Mouse (Mus musculus) right cerebral cortex, adult 2 months (tissue): ENCODE measurements around the gene Mia3.
A peak's percentile ranks its signal among the peaks of the same experiment; 100 is the strongest.
"Not testable (repeated sequence)": the region's sequence is repeated elsewhere in the genome, so short reads cannot be mapped to it uniquely, and the experiment has no call there.

ENCODE experiments used
- DNase-seq, 2 experiments: peaks; one replicate each; pipeline ENCODE4 v3.0.0; 2021 to 2022; ENCODE audit warnings: low spot score in 2 of 2

Mia3 gene

GRCm38 (mm10) chr1:183369427-183370014 is at the start of gene Mia3:
TSS of gene Mia3 (minus strand) at chr1:183369553.
- peak; percentile 97 to 98 for DNase-seq

DNA sequence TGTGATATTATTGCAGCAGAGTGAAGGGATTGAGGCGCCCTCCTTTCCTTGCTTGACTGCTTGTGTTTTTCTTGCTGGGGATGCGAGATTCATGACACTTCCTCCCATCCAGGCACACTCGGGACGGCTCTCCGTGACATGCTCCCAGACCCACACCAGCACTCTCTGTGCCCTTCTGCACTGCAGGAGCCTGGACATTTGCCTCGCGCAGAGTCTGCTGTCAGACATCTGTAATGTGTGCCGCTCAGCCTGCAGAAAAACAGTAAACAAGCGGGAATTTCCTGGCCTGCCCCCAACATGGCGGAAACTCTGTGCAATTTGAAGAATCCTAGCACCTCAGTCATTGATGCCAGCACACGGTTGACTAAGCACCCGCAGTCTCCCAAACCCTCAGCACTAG is 48.5 kb upstream of the Mia3 start, which contains the start of gene Hhipl2:
Hhipl2 (plus strand) TSS at position 343 of the 400 bp plus-strand sequence.
- no peak for DNase-seq

- DNase-seq, result no peak
Observed at GRCm38 (mm10) chr1:183414081-183414727, 44.9 kb upstream of the Mia3 start.

GRCm38 (mm10) chr1:183403396-183403795 is 34.0 kb upstream of the Mia3 start:
- no peak for DNase-seq

- DNase-seq, result peak; percentile 88 to 92
Observed at GRCm38 (mm10) chr1:183388426-183389406, 19.4 kb upstream of the Mia3 start, which contains the start of gene Taf1a. TSS of gene Taf1a (plus strand) at chr1:183388981.

- DNase-seq, result not testable (repeated sequence)
Observed at GRCm38 (mm10) chr1:183387421-183387820, 18.1 kb upstream of the Mia3 start.

DNA sequence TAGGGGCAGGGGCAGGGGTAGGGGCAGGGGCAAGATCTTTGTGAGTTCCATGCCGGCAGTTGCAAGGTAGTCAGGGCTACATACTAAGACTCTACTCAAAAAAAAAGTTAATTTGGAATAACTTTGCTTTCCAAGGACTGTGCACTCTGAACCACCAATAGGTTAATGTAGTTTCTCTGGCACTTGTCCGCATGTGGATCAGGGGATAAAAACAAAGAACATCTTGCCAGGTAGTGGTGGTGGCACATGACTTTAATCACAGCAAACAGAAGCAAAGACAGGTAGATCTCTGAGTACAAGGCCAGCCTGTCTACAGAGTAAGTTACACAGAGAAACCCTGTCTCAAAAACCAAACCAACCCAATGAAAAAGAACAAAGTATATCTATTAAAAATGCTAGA is 13.3 kb upstream of the Mia3 start:
- DNase-seq, result no peak

DNA sequence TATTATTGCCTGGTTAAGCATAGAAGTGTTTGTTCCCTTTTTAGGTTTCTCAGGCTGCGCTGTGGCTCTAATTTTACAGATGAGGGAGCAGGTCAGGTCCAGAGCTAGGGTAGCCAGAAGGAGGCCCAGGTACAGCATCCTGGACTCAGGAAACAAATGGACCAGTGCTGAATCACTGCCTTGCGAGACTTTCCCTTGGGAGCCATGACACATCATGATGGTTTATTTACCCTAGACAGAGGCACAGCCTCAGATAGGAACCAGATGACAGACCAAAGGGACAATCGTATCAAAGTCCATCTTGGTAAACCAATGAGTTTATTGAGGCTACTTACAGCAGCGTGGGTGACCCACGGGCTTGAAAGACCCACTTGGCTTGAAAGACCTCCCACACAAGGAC is 12.5 kb upstream of the Mia3 start:
- DNase-seq, result no peak

DNA sequence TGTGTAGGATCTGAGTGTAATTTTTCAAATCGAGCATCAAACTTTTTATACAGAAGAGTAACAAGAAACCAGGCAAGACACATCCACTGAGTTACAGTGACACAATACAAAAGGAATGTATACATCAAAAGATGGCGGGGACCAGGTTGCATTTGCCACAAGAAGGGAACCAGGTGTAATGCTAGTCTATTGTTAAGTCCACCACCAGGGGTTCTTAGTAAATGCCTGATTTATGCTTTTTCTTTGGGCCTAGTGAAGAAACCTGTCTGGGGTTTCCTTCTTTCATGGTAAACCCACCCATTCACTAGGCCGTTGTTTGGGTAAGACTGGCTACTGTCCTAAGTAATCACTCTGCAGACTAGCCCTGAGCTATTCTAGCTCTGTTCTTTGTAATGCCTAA is 10.0 kb upstream of the Mia3 start:
- DNase-seq, result not testable (repeated sequence)

GRCm38 (mm10) chr1:183378321-183378941 is 9.1 kb upstream of the Mia3 start:
- no peak for DNase-seq

DNA sequence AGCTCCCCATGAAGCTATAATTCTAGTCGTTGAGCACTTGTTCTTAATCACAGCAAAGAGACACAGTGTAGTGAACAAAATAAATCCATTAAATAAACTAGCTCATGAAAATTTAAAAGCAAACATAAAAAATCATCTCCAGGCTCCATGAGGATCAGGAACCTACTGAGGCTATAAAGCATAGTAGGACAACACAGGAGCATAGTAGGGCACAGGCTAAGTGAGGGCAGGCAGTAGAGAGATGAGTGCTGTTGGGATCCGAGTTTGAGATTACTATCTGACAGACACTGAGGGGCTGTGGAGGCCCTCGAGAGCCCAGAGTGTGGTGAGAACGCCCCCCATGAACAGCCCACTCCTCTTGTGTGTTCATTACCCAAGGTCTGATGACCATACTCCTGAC is 7.7 kb upstream of the Mia3 start:
- no peak for DNase-seq

- no peak for DNase-seq
Observed at GRCm38 (mm10) chr1:183374728-183375127, 5.4 kb upstream of the Mia3 start.

DNA sequence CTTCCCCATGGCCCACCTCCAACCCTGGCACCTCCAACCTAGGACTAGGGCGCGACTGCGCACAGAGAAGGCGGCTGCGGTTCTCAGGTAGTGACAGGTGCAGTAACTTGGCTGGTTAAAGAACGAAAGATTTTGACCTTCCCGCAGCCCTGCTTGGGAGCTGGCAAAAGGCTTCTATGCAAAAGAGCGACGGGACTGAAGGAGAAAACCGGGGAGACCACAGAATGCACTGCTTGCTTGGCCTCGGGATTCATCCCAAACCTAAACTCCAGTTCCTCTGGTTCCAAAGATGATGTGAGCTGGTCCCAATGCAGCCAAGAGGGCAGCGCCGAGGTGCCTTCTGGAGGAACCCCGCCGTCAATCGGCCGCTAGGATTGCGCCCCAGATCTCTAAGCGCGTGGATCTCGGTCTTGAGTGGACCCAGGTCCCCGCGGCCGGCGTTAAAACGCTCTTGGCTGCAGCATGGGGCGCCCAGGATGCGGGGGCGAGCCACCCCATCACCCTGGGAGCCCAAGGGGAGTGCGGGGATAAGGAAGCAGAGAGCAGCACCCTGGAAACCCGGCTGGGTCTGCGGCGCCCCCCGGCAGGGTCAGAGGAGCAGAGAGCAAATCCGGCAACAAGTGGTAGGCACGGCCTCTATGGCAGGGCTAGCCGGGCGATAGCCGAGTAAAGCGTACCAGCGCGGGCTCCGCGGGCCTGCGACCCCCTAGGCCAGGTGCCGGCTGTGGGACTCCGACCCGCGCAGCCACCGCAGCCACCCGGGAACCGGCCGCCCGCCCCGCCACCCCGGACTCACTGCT is 552 bp downstream of the Mia3 start:
- DNase-seq, result peak; percentile 19 to 28

DNA sequence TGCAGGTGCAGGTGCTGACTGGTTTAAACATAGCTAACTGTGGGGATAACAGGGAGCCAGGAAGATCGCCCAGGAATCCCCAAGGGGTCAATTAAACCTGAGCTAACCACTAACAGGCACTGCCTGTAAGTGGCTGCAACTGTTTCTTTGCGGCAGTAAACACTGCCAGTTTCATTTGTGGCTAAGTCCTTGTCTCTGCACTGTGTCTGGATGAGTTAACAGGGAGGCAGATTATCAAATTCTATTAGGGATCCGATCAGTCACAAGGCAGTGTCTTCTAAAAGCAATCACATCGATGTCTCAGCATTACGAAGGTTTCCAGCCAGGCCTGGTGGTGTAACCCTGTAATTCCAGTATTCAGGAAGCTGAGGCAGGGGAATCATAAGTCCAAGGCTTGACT is 3.0 kb downstream of the Mia3 start:
- no peak for DNase-seq

GRCm38 (mm10) chr1:183363577-183363867 is 5.8 kb downstream of the Mia3 start:
- DNase-seq, result no peak

GRCm38 (mm10) chr1:183362729-183363576 is 6.4 kb downstream of the Mia3 start:
- no peak for DNase-seq

DNA sequence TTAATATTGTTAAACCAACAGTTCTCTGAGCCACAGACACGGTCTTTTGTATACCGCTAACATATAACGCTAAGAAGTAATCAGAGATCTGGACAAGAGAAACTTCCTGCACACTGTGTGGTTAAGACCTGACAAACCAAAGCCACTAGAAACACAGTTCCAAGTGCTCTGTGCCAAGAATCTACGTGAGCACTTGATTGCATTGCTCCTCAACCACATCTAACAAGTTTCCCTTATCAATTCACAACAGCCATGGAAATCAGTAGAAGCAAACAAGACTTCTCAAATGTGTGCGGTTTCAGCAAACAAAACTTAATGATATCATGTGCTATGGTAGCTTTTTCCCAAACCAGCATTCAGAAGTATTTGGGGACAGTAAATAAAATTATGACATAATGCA is 7.1 kb downstream of the Mia3 start:
- no peak for DNase-seq

DNA sequence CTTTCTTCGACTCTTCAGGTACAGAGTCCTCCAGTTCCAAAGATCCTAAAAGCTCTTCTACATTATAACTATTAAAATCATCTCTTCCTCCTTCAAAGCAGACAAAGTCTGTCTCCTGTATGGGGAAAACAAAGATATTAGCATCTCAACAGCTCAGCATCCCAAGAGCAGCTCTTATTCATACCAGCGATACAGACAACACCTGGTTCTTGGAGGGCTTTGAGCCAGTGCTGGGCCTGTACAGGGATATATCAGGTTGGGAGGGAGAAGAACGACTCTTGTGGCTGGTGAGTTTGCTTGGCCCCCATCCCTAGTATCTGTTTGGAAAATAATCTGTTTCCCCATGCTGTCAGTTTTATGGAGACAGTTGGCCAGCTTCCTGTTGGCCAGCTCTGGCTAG is 10.5 kb downstream of the Mia3 start:
- no peak for DNase-seq

DNA sequence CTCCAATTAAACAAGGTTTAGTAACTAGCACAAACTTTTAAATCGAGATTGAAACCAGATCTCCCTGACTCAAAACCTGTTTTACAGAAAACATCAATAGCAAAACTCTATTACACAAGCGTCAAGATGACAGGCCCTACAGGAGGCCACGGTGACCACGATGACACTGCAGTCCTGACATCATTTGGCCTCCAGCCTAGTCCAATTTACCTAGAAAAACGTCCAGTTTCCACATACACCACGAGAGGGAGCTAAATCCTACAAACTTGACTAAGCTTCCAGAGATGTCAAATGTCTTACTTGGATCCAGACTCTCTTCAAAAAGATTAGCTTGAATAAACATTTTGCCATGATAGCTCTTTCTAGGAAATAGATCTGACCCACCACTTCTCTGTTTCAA is 19.5 kb downstream of the Mia3 start:
- DNase-seq, result peak; percentile 61 to 62

- peak in 1 of 2 experiments; percentile 19 for DNase-seq
Observed at GRCm38 (mm10) chr1:183345817-183346195, 23.5 kb downstream of the Mia3 start.
